Mouse (Mus musculus): ENCODE data around the gene Clec10a.

Clec10a gene

DNA sequence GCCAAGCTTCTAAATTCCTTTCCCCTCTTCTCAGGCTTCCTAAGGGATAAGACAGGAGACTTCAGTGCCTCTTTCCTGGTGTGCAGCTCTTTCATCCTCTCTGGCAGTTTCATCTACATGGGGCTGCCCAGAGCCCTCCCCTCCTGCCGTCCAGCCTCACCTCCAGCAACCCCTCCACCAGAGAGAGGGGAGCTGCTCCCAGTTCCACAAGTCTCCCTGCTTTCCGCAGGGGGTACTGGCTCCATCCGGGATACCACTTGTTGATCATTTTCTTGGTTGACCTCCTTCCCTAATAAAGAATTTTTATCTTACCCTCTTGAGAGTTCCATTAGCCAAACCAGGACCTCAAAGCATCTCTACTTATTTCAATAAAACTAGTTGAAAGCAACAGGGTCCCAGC lies 60.1 kb downstream of the Clec10a start:
- no peak for DNase-seq (ENCODE audit: low spot score)

DNA sequence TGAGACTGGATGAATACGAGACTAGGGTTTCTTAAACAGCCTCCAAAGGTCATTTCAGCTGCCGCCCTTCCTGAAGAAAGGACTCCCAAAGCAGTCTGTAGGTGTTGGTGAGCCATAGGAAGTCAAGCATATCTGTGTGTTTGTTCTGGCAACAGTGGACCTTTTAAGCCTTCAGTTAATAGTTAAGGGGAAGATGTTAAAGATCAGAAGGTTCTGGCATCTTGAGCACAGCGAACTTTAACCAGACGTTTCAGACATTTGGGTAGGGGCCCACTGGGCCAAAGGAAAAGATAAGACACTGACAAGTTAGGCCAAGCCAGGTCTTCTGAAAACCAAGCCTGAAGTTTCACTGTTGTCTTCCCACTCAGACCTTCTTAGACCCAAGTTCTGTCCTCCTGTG lies 62.0 kb downstream of the Clec10a start:
- DNase-seq (ENCODE audit: low spot score): no peak

DNA sequence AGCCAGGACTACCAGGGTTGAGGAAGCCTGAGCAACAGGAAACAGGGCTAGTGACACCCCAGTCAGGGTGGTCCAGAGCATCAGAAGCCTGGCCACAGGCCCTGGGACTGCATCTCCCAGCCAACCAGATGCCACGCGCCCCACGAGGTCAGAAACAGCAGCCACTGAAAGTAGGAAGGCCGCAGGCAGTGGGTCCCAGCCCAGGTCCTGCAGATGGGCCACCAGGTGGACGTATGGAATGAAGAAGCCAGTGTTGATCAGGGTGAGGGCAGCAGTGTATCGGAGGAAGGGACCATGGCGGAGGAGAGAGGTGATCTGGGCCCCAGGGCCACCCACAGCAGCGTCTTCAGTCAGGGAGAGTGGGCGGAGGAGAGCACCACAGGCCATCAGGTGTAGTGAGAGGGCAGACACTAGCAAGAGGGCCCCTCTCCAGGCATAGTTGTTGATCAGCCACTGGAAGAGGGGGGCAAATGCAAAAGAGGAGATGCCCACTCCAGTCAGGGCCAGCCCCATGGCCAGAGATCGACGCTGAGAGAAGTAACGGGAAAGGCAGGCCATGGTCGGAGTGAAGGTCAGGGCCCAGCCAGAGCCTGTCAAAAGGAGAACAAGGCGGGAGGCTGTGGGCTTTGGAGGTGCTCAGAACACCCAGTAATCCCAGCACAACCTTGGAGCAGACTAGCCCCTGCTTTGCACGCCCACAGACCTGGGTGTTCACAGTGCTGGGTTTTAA lies 62.9 kb downstream of the Clec10a start:
- no peak for DNase-seq (ENCODE audit: low spot score)

DNA sequence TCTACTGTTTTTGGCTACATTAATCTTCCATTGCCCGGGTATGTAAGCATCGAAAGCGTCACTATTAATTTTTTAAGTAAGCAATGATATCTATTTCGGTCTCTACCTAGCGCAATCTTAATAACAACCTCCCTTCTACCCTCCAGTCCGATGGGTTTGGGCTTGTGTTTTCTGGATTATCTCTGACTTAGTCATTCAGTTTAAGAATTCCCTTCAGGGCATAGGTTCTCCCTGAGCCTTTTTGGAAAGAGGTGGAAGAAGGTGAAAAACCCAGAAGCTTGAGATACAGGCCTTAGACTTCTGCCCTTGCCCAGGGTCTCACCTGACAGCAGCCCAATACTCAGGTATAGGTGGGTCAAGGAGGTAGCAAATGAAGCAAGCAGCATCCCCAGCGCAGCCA lies 63.9 kb downstream of the Clec10a start:
- no peak for DNase-seq (ENCODE audit: low spot score)

DNA sequence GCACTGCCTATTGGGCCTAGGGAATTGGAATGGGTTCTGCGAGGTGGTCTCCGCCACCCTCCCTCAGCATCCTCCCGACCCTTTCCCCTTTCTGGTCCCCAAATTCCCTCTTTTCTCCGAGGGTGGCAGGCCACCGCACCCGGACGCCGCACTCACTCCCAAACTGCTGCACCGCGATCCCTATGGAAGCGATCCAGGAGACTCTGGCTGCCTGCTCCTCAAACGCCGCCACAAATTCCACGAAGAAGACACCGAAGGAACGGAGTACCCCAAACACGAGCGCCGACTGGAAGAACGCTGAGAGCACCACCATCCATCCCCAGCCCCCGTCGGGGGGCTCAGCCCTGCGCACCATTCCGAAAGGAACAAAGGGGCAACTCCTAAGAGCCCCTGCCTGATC lies 64.3 kb downstream of the Clec10a start:
- DNase-seq (ENCODE audit: low spot score): no peak

Data from urinary bladder, postnatal 25 days (tissue).